Comparison of ENCODE assay signal across 23 mouse cellular contexts in genomic region chr5:110664041-110664440, GRCm38 (mm10).
"Had no signal": no experiment of that assay in that cellular context is flagged by ENCODE, and none has a peak within 500 bp of the region (broad histone marks: within the 10 kb centered on the region; RNA-seq: fewer than 3 reads in every experiment).

No protein-coding gene starts in this region.

- H3K9me3 ChIP-seq: hindbrain, embryonic 10.5 days; hindbrain, embryonic 12.5 days; intestine, embryonic 15.5 days; limb, embryonic 10.5 days; limb, embryonic 12.5 days; liver, embryonic 12.5 days had no signal

- DNase-seq: gastrocnemius, adult 2 months; gastrocnemius, postnatal 10 days; gastrocnemius, postnatal 25 days; kidney, adult 18-20 months; kidney, adult 8-10 months; kidney, postnatal 10 days; kidney, postnatal 25 days; kidney, postnatal 4 days; liver had no signal

- H3K9ac ChIP-seq: hindbrain, embryonic 12.5 days; hindbrain, embryonic 14.5 days; intestine, embryonic 15.5 days; limb, embryonic 12.5 days; liver, embryonic 12.5 days; liver, embryonic 14.5 days had no signal

- H3K4me2 ChIP-seq: heart, embryonic 11.5 days; hindbrain, embryonic 12.5 days; hindbrain, embryonic 14.5 days; intestine, embryonic 15.5 days; limb, embryonic 12.5 days; liver, embryonic 12.5 days had no signal

- H3K27ac ChIP-seq: gastrocnemius, adult 2 months; hindbrain, embryonic 10.5 days; hindbrain, embryonic 12.5 days; hindbrain, embryonic 14.5 days; intestine, embryonic 15.5 days; layer of hippocampus, adult 2 months; left cerebral cortex, adult 2 months; limb, embryonic 10.5 days; limb, embryonic 12.5 days; liver, embryonic 12.5 days; liver, embryonic 14.5 days had no signal

- H3K27me3 ChIP-seq: hindbrain, embryonic 12.5 days; intestine, embryonic 15.5 days; limb, embryonic 12.5 days; liver, embryonic 12.5 days had no signal

- ATAC-seq: hindbrain, embryonic 16.5 days; inflammation-experienced regulatory T-cells, adult 6 months; intestine, embryonic 15.5 days; intestine, postnatal 0 days; liver, embryonic 12.5 days had no signal

- H3K4me3 ChIP-seq: gastrocnemius, adult 2 months; hindbrain, embryonic 10.5 days; hindbrain, embryonic 12.5 days; intestine, embryonic 15.5 days; layer of hippocampus, adult 2 months; left cerebral cortex, adult 2 months; limb, embryonic 10.5 days; limb, embryonic 12.5 days; liver, embryonic 12.5 days had no signal

- H3K4me1 ChIP-seq: hindbrain, embryonic 10.5 days; hindbrain, embryonic 12.5 days; intestine, embryonic 15.5 days; limb, embryonic 10.5 days; limb, embryonic 12.5 days; liver, embryonic 12.5 days had no signal
